Mouse (Mus musculus) lung, postnatal 0 days (tissue): ENCODE measurements around the gene Kctd2. TPM values are rescaled to one million over a fixed set of nuclear protein-coding genes. Genes with fewer than 3 reads are reported as not detected.

Experiments
- ATAC-seq: fragments of 200-750 bp; cut with Nextera tagmentation; 2 replicates; pipeline ENCODE4 v1.8.0; 2017; ENCODE audit warnings: moderate library complexity
- DNase-seq: peaks from one replicate; pipeline ENCODE4 v3.0.0-alpha.2; 2016; ENCODE audit warnings: low spot score
- H3K27ac ChIP-seq: fragments of 300-500 bp; sonication (generic); 2 replicates; pipeline ENCODE4 v1.5.1; 2014; ENCODE audit warnings: antibody characterized with exemption, mild to moderate bottlenecking, low read length, mixed read lengths
- H3K27me3 ChIP-seq: fragments of 300-500 bp; sonication (generic); replicated peaks from 2 replicates; pipeline ENCODE4 v1.6.1; 2014; ENCODE audit warnings: low read length, mixed read lengths; ENCODE audit not compliant: insufficient read depth
- H3K36me3 ChIP-seq: fragments of 300-500 bp; sonication (generic); 2 replicates; pipeline ENCODE4 v1.6.1; 2014; ENCODE audit warnings: low read length, mixed read lengths; ENCODE audit not compliant: insufficient read depth
- H3K4me1 ChIP-seq: fragments of 300-500 bp; sonication (generic); 2 replicates; pipeline ENCODE4 v1.6.1; 2014; ENCODE audit warnings: antibody characterized with exemption, low read depth, low read length, mixed read lengths; ENCODE audit not compliant: insufficient read depth
- H3K4me2 ChIP-seq: fragments of 300-500 bp; sonication (generic); replicated peaks from 2 replicates; pipeline ENCODE4 v1.6.1; 2014; ENCODE audit warnings: low read depth, mild to moderate bottlenecking, low read length, moderate library complexity, mixed read lengths
- H3K4me3 ChIP-seq: fragments of 300-500 bp; sonication (generic); 2 replicates; pipeline ENCODE4 v1.5.1; 2014; ENCODE audit warnings: low read depth, low read length
- H3K9ac ChIP-seq: fragments of 300-500 bp; sonication (generic); replicated peaks from 2 replicates; pipeline ENCODE4 v1.6.1; 2014; ENCODE audit warnings: low read depth, mild to moderate bottlenecking
- H3K9me3 ChIP-seq: fragments of 300-500 bp; sonication (generic); 2 replicates; pipeline ENCODE4 v1.6.1; 2016; ENCODE audit warnings: low read length, mixed read lengths
- CTCF ChIP-seq: IDR thresholded peaks from 2 replicates; pipeline ENCODE4 v1.5.1; 2016; ENCODE audit warnings: antibody characterized with exemption, mild to moderate bottlenecking
- EP300 ChIP-seq: IDR thresholded peaks from 2 replicates; pipeline ENCODE4 v1.6.1; 2016; ENCODE audit warnings: antibody characterized with exemption, mild to moderate bottlenecking, control low read depth
- WGBS: fragments of 180-500 bp; shearing (Covaris S2); extraction: QIAGEN DNeasy Blood & Tissue Kit; methylation state at CpG from one replicate; pipeline ENCODE4 v1.1.7; 2014; 5-methylcytosine and 5-hydroxymethylcytosine counted together
- polyA plus RNA-seq: library from polyadenylated mRNA; unstranded; fragments of >200 nt; fragmentation: Nextera tagmentation; extraction: Ambion mirVana; gene quantifications from 2 replicates; pipeline ENCODE4 v1.2.1, GENCODE M21; 2015

Gene Kctd2
- polyA plus RNA-seq, 1 experiment from 2014 or later = 18.6 TPM

DNA sequence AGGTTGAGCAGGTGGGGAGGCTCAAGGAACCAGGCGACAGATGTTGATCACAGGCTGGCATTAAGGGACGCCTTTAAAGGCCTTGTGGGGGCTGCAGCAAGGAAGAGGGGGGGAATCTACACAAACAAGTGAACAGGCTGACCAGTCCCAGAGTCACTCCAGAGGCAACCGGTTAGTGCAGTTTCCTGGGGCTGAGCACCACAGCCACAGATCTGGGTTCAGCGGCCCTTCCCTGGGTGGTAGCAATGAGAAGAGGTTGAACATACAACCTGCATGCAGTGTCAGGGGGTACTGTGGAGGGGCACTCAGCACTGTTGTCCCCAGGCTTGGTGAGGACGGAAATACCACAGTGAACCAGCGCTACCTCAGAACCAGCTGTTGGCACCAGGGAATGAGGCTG, 13.4 kb downstream of the Kctd2 start:
- Histone ChIP-seq H3K4me2 (no peak overlapping the region), H3K9ac (no peak overlapping the region), H3K9me3 (no peaks in the 10 kb centered on the region), H3K36me3 (peaks cover 16% of the 10 kb centered on the region; the same call in 1 of the 2 replicates), H3K27ac (no peak overlapping the region), H3K4me1 (peaks cover 10% of the 10 kb centered on the region; the same call in 1 of the 2 replicates), H3K4me3 (no peak overlapping the region), H3K27me3 (no peaks in the 10 kb centered on the region)
- 59% methylated on average over 6 of the region's 6 CpGs for WGBS
- DNase-seq (no peak), ATAC-seq (no peak)
- TF ChIP-seq EP300 = no peak
- no peak for TF ChIP-seq CTCF

DNA sequence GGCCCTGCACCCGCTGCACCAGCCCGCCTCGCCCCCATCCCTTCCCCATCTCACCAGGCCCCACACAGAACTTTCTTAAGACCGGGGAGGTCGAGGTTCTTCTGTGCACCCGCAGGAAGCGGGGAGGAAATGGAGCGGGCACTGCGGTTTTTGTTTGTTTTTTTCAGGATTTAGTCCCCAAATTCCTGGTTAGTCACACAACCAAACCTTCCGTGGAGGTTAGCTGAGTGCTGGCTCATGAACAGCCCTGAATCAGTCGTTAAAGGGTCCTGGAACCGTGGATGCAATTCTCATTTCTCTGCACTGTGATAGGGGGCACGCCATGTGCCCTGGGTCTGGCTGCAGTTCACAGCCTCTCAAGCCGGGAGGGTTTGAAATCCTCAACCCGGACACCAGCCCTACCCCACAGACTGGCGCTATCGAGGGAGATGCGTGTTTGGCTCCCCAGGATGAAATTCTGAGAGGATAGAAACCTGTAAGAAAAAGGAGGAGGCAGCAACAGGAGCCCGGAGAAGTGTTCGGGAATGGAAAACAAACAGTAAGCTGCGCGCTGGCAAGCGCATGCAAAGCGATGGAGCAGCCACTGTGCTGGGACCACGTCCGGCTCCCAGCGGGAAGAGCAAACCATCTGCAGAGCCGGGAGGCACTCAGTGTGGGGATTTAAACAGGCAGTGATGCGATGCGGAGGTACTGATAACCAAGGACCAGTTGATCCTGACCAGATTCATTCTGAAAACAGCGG, 15.8 kb downstream of the Kctd2 start:
- Histone ChIP-seq H3K4me2 (peak overlapping the region; percentile 50), H3K27me3 (no peaks in the 10 kb centered on the region), H3K9me3 (no peaks in the 10 kb centered on the region), H3K36me3 (no peaks in the 10 kb centered on the region; the same call in 1 of the 2 replicates), H3K27ac (no peak overlapping the region), H3K4me3 (peak overlapping the region; percentile 24), H3K4me1 (peaks cover 10% of the 10 kb centered on the region; the same call in 1 of the 2 replicates), H3K9ac (0 out of 2 replicates have a peak overlapping the region, but pooled peaks have one; percentile 12)
- ATAC-seq (no peak), DNase-seq (no peak)
- WGBS = 5% methylated on average over 31 of the region's 31 CpGs
- TF ChIP-seq CTCF (no peak), EP300 (no peak)

DNA sequence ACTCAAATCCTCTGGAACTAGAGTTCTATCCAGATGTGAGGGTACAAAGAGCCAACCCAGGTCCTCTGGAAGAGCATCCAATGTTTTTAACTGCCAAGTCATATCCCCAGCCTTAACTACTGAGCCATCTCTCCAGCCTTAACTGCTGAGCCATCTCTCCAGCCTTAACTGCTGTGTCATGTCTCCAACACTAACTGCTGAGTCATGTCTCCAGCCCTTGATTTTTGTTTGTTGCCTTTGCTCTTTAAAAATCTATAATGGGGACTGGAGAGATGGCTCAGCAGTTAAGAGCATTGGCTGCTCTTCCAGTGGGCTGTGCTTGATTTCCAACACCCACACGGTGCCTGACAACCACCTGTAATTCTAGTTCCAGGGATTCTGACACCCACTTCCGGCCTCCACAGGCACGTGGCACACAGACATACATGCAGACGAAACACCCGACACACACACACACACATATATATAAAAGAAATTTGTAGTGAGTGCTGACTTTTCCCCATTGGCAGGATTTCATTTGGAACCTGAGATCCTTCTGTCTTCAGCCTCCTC, 17.7 kb downstream of the Kctd2 start:
- no peak for TF ChIP-seq EP300
- TF ChIP-seq CTCF = no peak
- WGBS = 59% methylated on average over 5 of the region's 5 CpGs
- H3K27ac ChIP-seq = no peak overlapping the region
- no peaks in the 10 kb centered on the region for H3K27me3 ChIP-seq
- no peak for ATAC-seq
- H3K4me3 ChIP-seq = no peak overlapping the region
- H3K9me3 ChIP-seq = no peaks in the 10 kb centered on the region
- H3K36me3 ChIP-seq = no peaks in the 10 kb centered on the region
- H3K9ac ChIP-seq = no peak overlapping the region
- DNase-seq = no peak
- H3K4me1 ChIP-seq = peaks cover 10% of the 10 kb centered on the region; the same call in 1 of the 2 replicates
- no peak overlapping the region for H3K4me2 ChIP-seq

DNA sequence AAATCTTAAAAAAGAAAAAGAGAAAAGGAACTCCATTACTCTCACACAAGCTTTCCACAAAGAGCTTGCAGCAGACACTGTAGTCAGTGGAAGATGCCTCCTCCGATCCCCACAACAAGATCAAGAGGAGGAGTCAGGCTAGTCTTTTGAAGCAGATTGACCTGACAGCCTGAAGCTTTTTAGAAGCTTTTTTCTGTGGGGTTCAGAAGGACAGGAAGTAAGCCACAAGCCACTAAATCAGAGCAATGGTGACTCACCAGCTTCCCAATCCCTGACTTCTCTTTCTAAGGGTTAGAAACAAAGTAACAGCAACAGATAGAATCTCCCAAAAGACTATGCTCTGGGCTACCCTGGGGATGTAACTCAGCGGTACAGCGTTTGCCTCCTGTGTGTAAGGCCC, 19.4 kb downstream of the Kctd2 start:
- ATAC-seq (no peak), DNase-seq (no peak)
- Histone ChIP-seq H3K9me3 (no peaks in the 10 kb centered on the region), H3K4me3 (no peak overlapping the region), H3K9ac (no peak overlapping the region), H3K4me2 (no peak overlapping the region), H3K27ac (no peak overlapping the region), H3K27me3 (no peaks in the 10 kb centered on the region), H3K4me1 (peaks cover 10% of the 10 kb centered on the region; the same call in 1 of the 2 replicates), H3K36me3 (no peaks in the 10 kb centered on the region)
- 69% methylated on average over 3 of the region's 3 CpGs for WGBS
- TF ChIP-seq CTCF (no peak), EP300 (no peak)

DNA sequence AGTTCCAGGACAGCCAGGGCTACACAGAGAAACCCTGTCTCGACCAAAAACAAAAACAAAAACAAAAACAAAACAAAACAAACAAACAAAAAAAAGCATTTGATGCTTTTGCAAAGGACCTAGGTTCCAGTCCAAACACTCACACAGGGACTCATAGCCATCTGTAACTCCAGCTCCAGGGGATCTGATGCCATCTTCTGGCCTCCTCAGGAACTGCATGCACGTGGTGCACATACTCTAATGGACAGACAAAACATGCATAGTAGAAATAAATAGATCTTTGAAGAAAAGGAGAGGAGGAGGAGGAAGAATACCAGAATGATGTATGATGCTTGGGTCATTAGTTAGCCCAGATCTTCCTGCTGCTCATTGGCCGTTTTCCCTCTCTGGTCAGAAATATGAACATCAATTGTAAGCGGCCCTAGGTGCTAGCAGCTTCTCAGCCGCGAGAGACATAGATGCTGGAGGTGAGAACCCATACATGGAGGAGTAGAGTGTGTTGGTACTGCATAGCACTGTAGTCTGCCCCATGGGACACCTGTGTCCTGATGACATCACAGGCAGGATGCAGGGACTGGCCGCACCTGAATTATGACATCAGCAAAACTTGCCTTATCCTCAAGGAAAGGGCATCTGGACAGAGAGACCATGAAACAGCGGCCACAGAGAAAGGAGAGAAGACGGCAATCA, 20.1 kb downstream of the Kctd2 start, which contains the start of gene Trim80:
Gene Trim80 (plus strand): TSS at position 640 of the 690 bp plus-strand sequence.
- Histone ChIP-seq H3K36me3 (no peaks in the 10 kb centered on the region), H3K9ac (no peak within 1 kb of the TSS), H3K27me3 (no peaks in the 10 kb centered on the region), H3K4me1 (peaks cover 10% of the 10 kb centered on the region; the same call in 1 of the 2 replicates), H3K4me3 (no peak within 1 kb of the TSS), H3K27ac (no peak within 1 kb of the TSS), H3K9me3 (no peaks in the 10 kb centered on the region), H3K4me2 (no peak within 1 kb of the TSS)
- ATAC-seq (no peak), DNase-seq (no peak)
- TF ChIP-seq CTCF (peak; percentile 40; the same call in 1 of the 2 replicates), EP300 (no peak)
- WGBS = 93% methylated on average over 9 of the region's 9 CpGs

DNA sequence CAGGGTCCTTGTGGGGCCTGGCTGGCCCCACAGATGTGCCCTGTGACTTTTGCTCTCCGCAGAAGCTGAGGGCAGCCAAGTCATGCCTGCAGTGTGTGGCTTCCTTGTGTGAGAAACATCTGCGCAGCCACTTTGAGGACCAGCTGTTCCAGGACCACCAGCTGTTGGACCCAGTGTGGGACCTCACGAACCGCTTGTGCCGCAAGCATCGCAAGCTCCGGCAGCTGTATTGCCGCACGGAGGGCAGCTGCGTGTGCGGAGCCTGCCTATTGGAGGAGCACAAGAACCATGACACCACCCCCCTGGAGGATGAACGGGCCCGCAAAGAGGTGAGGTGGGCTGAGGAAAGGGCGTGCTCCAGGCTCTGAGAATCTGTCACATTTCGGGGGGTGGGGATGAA, 21.5 kb downstream of the Kctd2 start:
- ATAC-seq (peak; percentile 46), DNase-seq (no peak)
- TF ChIP-seq CTCF = no peak
- no peak for TF ChIP-seq EP300
- no peak overlapping the region for H3K9ac ChIP-seq
- no peak overlapping the region for H3K4me3 ChIP-seq
- no peak overlapping the region for H3K4me2 ChIP-seq
- H3K27ac ChIP-seq = no peak overlapping the region
- H3K4me1 ChIP-seq = no peaks in the 10 kb centered on the region
- H3K9me3 ChIP-seq = no peaks in the 10 kb centered on the region
- WGBS = 48% methylated on average over 15 of the region's 15 CpGs
- no peaks in the 10 kb centered on the region for H3K27me3 ChIP-seq
- H3K36me3 ChIP-seq = no peaks in the 10 kb centered on the region
